Mouse (Mus musculus) monocyte, adult 5-6 weeks (primary cell): ENCODE measurements around the gene Nat8f2. TPM values are rescaled to one million over a fixed set of nuclear protein-coding genes. Genes with fewer than 3 reads are reported as not detected.
"Not testable (repeated sequence)": the region's sequence is repeated elsewhere in the genome, so short reads cannot be mapped to it uniquely, and the experiment has no call there.

Experiments
- ATAC-seq: fragments of 153-309, 156-312 bp; replicated peaks from 2 replicates; pipeline ENCODE4 v1.8.0; 2017; ENCODE audit warnings: mild to moderate bottlenecking; ENCODE audit not compliant: low TSS enrichment, insufficient number of reproducible peaks, severe bottlenecking, poor library complexity, low FRiP score
- total RNA-seq: library from RNA; stranded (forward); fragments of 200-1000, 200-491, 200-594 nt; gene quantifications from 3 replicates; pipeline ENCODE4 v1.2.3, GENCODE M21; 2017

Nat8f2 gene
- total RNA-seq: not detected in 3 replicates

GRCm38 (mm10) chr6:85869006-85869405 lies at the start of gene Nat8f2:
Gene Nat8f2, minus strand, starts transcription at chr6:85869158.
- ATAC-seq: not testable (repeated sequence)

GRCm38 (mm10) chr6:85918341-85918740 lies 49.4 kb upstream of the Nat8f2 start:
- not testable (repeated sequence) for ATAC-seq

DNA sequence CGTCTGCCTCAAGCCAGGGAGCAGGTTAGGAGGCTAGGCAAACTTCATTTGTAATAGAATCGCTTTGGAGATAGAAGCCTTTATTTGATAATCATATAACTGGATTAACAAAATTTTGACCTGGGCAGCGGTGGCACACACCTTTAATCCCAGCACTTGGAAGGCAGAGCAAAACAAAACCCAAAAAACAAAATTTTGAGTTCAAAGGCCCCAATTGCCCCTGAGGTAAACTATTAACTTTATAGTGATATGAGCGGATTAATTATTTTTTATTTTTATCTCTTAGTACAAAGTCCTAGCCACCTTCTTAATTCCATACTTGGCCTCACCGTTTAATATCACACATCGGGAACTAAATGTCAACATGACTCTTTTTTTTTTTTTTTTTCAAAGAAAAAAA lies 47.6 kb upstream of the Nat8f2 start:
- no peak for ATAC-seq

DNA sequence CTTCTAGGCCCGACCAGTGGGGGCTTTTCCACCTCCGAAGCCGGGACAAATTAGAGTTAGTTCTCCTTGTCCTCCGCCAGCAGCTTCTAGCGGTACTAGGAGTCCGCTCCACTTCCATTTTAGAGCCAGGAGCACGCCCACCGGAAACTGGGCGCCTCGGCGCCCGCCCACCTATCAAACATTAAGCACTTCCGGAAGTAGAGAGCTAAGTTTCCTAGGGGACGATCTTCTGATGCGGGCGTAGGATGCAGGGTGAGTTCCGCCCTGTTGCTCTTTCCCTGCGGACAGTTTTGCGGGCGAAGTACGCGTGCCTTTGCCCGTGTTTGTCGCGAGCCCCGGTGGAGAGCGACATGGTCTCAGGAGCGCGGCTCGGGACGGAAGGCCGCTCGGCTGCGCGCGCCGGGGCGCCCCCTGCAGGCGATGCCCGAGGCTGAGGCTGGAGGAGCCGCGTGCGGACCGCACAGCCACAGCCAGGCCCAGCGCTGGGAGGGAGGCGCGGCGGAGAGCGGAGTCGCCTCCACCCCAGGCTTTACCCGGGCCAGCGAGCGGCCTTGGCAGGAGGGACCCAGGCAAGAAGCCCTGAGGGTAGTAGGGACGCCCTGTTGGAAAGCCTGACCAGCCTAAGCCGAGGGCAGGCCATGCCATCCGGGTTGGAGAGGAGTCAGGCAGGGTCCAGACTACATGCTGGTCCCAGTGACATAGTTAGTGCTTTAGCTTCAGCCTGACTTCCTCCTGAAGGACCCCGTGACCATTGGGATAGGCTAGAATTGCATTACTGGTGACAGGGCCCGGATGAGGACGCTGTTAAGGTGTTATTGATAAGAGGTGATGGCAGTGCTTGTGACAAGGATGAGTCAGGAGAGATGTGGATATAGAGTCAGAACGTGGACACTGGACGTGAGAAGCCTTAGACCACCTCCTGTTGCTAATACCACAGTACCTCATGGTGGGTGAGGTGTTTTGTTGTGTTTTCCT lies 46.9 kb upstream of the Nat8f2 start, which contains the start of gene Nat8f1:
Gene Nat8f1, minus strand, starts transcription at position 149 of the 975 bp plus-strand sequence.
- ATAC-seq: peak; percentile 82

DNA sequence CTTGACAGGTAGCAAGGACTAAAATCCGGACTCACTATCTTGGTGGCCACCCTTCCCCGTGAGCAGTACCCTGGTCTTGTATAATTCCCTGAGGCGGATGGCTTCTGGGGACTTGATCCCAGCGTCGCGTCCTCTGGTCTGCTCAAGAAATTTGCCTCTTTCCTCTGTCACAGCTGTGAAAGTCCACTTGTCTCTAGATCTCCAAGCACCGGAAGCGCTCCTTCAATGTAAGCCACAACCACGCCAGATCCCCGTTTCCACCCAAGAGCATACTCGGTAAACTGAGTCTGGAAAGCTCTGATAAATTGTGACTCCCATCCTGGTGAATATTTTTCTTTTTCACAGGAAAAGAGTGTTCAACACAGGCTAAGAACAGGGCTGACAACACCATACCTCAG lies 46.2 kb upstream of the Nat8f2 start:
- ATAC-seq: no peak

GRCm38 (mm10) chr6:85911587-85911986 lies 42.6 kb upstream of the Nat8f2 start, which contains the start of gene Tprkb:
Gene Tprkb, plus strand, starts transcription at chr6:85911865.
- ATAC-seq: no peak

GRCm38 (mm10) chr6:85909704-85910103 lies 40.7 kb upstream of the Nat8f2 start:
- ATAC-seq: no peak

DNA sequence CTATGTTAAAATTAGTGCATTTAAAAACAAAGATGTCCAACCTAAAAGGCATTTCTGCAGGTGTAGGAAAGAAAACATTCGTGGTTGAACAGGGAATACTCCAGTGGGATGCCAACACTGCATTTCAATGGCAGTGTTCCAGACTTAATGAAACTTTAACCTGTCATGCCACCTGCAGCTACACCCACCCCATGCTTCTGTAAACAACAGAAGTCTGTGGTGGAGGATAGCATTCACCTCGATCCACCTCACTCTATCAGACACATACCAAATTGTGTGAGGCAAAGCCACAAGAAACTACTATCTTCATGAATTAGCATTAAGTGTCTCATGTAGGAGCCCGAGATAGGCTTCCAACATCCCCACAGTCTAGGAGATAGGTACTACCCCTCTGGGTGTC lies 39.4 kb upstream of the Nat8f2 start:
- no peak for ATAC-seq

- not testable (repeated sequence) for ATAC-seq
Measured at GRCm38 (mm10) chr6:85906911-85907351, 38.0 kb upstream of the Nat8f2 start.

GRCm38 (mm10) chr6:85904642-85905061 lies 35.7 kb upstream of the Nat8f2 start, which contains the start of gene Nat8f4:
Gene Nat8f4, minus strand, starts transcription at chr6:85904884.
- peak; percentile 40; the same call in 1 of the 2 replicates for ATAC-seq

DNA sequence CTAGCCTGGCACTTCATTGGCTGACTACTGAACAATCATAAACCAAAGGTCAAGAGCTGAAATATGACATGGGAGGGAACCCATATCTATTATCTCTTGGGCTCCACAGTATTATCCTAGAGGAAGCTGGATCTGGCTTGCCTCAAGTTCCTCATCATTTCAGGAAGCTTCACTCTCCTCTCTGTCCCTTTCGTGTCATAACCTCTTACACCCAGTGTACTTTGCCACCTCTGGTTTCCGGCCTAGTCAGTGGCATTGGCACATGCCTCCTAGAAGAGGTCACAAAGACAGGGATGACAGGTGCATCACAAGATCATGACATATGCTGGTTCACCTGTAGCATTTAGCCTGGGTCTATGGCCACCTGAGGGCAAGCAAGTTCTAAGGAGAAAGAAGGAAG lies 33.3 kb upstream of the Nat8f2 start:
- ATAC-seq: no peak

DNA sequence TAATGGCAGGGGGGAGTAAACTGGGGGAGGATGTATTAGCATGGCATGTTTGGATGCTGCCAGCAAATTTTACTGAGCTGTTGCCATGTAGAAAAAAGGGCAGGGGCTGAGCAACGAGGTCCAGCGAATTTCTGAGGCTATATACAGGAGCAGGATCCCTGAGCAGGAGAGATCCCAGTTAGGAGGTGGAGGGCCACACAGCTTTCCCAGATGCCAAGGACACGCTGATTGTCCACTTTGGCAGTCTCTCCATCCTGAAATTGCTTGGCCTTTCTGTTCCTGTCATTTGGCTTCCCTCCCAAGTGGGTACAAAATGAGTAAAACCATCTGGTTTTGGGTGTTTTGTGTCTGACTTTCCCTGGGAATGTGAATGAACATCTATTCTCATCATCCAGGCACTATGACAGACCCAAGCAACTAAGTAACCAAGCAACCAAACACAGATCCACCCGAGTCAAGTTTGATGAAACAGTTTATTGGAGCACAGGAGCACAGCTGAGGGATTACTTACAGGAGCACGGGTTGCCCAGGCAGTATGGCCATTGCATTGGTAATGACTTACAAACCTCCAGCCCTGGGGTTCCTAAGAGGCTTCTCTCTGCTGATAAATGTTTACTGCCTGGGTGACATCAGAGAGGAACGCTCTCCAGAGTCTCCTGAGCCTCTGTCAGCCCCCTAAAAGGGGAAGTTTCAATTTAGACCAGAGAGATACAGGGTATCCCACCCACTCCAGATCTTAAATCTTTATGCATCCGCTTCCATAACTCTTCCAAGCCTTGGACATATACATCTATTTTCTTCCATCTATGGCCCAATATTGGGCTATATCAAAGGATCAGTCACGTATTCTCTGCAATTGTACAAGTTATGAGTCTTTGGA lies 29.9 kb upstream of the Nat8f2 start:
- not testable (repeated sequence) for ATAC-seq

- 0 out of 2 replicates have a peak, but pooled peaks have one; percentile 40 for ATAC-seq
Measured at GRCm38 (mm10) chr6:85895061-85895648, 26.2 kb upstream of the Nat8f2 start.

DNA sequence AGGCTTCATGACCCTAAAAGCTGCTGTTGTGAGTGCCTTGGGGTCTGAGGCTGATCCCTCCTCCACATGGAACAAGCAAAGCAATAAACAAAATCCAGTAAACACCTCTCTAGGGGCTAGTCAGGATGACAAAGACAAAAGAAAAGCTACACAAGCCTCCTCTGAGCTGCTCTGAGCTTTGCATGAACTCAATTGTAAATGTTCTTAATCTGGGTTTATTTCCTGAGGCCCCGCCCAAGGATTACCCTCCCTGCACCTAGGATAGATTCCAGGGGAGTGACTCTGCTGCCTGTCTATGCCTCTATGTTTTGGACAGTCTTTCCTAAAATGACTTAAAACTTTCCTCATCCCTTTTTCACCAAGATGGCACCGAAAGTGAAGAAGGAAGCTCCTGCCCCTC lies 20.0 kb upstream of the Nat8f2 start:
- no peak for ATAC-seq

GRCm38 (mm10) chr6:85884311-85884710 lies 15.4 kb upstream of the Nat8f2 start:
- no peak for ATAC-seq

DNA sequence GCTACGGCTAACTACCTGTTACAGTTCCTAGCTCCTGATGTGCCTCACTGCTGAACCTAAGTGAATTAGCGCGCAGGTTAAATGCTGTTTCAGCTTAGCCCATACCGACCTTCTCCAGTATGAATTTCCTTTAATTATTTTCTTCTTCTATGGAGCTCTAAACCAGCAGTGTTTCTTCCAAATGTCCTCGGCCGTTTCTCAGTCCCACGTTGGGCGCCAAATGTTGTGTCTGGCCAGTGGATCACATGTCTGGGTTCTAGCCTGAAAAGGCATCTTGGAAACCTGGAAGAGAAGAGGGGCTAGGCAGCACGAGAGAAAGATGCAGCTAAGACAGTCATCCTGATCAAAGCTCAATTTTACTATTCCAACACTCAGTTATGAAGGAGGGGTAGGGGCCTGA lies 14.3 kb upstream of the Nat8f2 start:
- not testable (repeated sequence) for ATAC-seq

DNA sequence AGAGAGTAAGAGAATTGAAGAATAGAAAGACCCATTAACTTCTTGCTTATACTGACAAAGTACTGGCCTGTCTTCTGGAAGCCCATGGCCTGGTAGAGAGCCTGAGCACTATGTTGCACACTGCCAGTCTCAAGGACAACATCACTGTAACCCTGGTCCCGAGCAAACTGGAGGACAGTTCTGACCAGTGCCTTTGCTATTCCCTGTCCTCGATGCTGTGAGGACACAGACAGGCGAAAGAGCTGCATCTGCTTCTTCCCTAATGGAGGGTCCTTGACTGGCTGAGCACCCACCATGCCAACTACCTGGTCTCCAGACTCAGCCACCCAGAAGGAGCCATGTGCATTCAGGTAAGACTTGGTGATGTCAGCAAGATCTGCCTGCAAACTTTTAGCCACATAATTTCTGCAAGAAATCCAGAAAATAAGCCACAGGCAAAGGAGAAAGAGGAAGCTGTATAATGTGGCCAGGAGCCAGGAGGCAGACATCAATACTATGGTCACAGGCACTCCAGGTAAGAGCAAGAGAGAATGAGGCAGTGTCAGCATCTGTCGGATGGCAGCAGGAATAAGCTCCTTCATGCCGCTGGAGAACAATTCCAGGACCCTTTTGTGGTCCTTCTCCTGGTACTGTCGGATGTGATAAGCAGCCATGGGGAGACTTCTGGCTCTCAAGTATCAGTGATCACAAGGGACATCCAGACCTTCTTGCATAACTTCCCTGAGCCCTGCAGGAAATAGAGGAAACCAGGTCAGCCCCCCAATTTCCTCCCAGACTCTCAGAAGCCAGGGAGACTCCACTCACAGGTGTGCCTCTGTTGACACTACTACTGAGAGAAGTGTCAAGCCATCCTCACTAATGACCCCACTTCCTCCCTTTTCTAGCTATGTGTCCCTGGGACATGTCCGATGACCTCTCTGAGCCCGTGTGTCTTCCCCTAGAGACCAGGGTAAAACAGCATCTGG lies 950 bp downstream of the Nat8f2 start:
- no peak for ATAC-seq
